Mouse (Mus musculus): ENCODE measurements around the gene Galk1. TPM values are rescaled to one million over a fixed set of nuclear protein-coding genes. Genes with fewer than 3 reads are reported as not detected.

Gene Galk1
- polyA plus RNA-seq, 1 experiment from 2014 or later = 45.0 TPM

DNA sequence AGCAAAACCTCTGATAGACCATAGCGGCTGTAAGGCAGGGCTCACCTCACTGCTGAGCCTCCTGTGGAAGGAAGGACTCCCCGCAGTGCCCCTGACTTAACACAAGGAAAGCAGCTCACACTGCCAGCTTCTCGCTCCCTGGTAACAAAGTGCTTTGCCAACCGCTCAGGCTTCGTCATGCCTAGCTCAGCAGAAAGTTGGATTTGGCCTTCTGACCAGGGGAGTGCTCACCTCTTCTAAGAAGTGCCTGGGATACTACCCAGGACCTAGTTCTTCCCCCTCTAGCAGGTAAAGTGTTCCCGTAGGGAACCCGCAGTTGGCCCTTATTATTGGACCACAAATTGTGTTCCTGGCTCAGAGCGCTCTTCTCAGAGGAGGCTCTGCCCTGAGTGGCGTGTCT lies 53.5 kb downstream of the Galk1 start:
- no peak for ATAC-seq (ENCODE audit: low read depth)
- WGBS = 91% methylated on average over 9 of the region's 9 CpGs
- no peak overlapping the region for H3K9ac ChIP-seq (replicated peaks; ENCODE audit: low read depth, low read length)
- H3K27ac ChIP-seq (ENCODE audit: low read depth, low read length) = no peak overlapping the region
- H3K4me3 ChIP-seq (ENCODE audit: low read depth, low read length) = no peak overlapping the region
- 0 out of 2 replicates have a peak, but pooled peaks cover 3% of the 10 kb centered on the region for H3K4me1 ChIP-seq (ENCODE audit: control insufficient read depth, insufficient read depth, low read length)
- no peak overlapping the region for H3K4me2 ChIP-seq (ENCODE audit: low read depth, low read length)
- H3K9me3 ChIP-seq (ENCODE audit: control insufficient read depth, low read length) = no peaks in the 10 kb centered on the region
- H3K27me3 ChIP-seq (ENCODE audit: control insufficient read depth, insufficient read depth, low read length) = no peaks in the 10 kb centered on the region
- peaks cover 52% of the 10 kb centered on the region for H3K36me3 ChIP-seq (ENCODE audit: control insufficient read depth, insufficient read depth, low read length)

Other genes starting within 250 kb of the Galk1 start
- gene Tmem94, start 247.3 kb downstream of the Galk1 start, polyA plus RNA-seq (2014; fragmentation: Nextera tagmentation; extraction: Ambion mirVana) = 17.0 and 21.7 TPM in 2 replicates
- 9.5 and 13.1 TPM in 2 replicates for gene Caskin2, start 199.1 kb downstream of the Galk1 start, polyA plus RNA-seq (2014; fragmentation: Nextera tagmentation; extraction: Ambion mirVana)
- gene Tsen54, start 198.0 kb downstream of the Galk1 start, polyA plus RNA-seq (2014; fragmentation: Nextera tagmentation; extraction: Ambion mirVana) = 16.8 and 17.0 TPM in 2 replicates
- 0.50 and 0.80 TPM in 2 replicates for gene Llgl2, start 188.7 kb downstream of the Galk1 start, polyA plus RNA-seq (2014; fragmentation: Nextera tagmentation; extraction: Ambion mirVana)
- gene Myo15b, start 154.3 kb downstream of the Galk1 start, polyA plus RNA-seq (2014; fragmentation: Nextera tagmentation; extraction: Ambion mirVana) = 0.28 and 0.35 TPM in 2 replicates
- 1.6 and 1.8 TPM in 2 replicates for gene Smim5, start 112.8 kb downstream of the Galk1 start, polyA plus RNA-seq (2014; fragmentation: Nextera tagmentation; extraction: Ambion mirVana)
- 0.43 and 0.64 TPM in 2 replicates for gene Smim6, start 100.7 kb downstream of the Galk1 start, polyA plus RNA-seq (2014; fragmentation: Nextera tagmentation; extraction: Ambion mirVana)
- 40.1 and 45.5 TPM in 2 replicates for gene Sap30bp, start 79.4 kb downstream of the Galk1 start, polyA plus RNA-seq (2014; fragmentation: Nextera tagmentation; extraction: Ambion mirVana)
- gene Recql5, start 79.2 kb downstream of the Galk1 start, polyA plus RNA-seq (2014; fragmentation: Nextera tagmentation; extraction: Ambion mirVana) = 15.3 and 19.9 TPM in 2 replicates
- 1.6 and 2.3 TPM in 2 replicates for gene Itgb4, start 38.0 kb downstream of the Galk1 start, polyA plus RNA-seq (2014; fragmentation: Nextera tagmentation; extraction: Ambion mirVana)
- gene H3f3b, start 15.2 kb upstream of the Galk1 start, polyA plus RNA-seq (2014; fragmentation: Nextera tagmentation; extraction: Ambion mirVana) = 1,887 and 2,049 TPM in 2 replicates
- gene Unk, start 17.6 kb upstream of the Galk1 start, polyA plus RNA-seq (2014; fragmentation: Nextera tagmentation; extraction: Ambion mirVana) = 29.1 and 29.5 TPM in 2 replicates
- gene Unc13d, start 65.2 kb upstream of the Galk1 start, polyA plus RNA-seq (2014; fragmentation: Nextera tagmentation; extraction: Ambion mirVana) = 0.88 and 0.98 TPM in 2 replicates
- gene Wbp2, start 74.3 kb upstream of the Galk1 start, polyA plus RNA-seq (2014; fragmentation: Nextera tagmentation; extraction: Ambion mirVana) = 161 and 177 TPM in 2 replicates
- gene Trim47, start 114.5 kb upstream of the Galk1 start, polyA plus RNA-seq (2014; fragmentation: Nextera tagmentation; extraction: Ambion mirVana) = 3.5 and 4.0 TPM in 2 replicates
- gene Trim65, start 118.4 kb upstream of the Galk1 start, polyA plus RNA-seq (2014; fragmentation: Nextera tagmentation; extraction: Ambion mirVana) = 3.1 TPM in 2 replicates
- 81.5 and 91.0 TPM in 2 replicates for gene Mrpl38, start 126.1 kb upstream of the Galk1 start, polyA plus RNA-seq (2014; fragmentation: Nextera tagmentation; extraction: Ambion mirVana)
- gene Fbf1, start 155.4 kb upstream of the Galk1 start, polyA plus RNA-seq (2014; fragmentation: Nextera tagmentation; extraction: Ambion mirVana) = 42.2 and 42.9 TPM in 2 replicates
- 82.0 and 96.1 TPM in 2 replicates for gene Ten1, start 186.1 kb upstream of the Galk1 start, polyA plus RNA-seq (2014; fragmentation: Nextera tagmentation; extraction: Ambion mirVana)
- 65.6 and 78.5 TPM in 2 replicates for gene Acox1, start 186.3 kb upstream of the Galk1 start, polyA plus RNA-seq (2014; fragmentation: Nextera tagmentation; extraction: Ambion mirVana)
- gene Evpl, start 225.4 kb upstream of the Galk1 start, polyA plus RNA-seq (2014; fragmentation: Nextera tagmentation; extraction: Ambion mirVana) = 0.53 and 0.62 TPM in 2 replicates

All from neural tube, embryonic 14.5 days (tissue).